Mouse (Mus musculus): ENCODE measurements around the gene Capn5. TPM values are rescaled to one million over a fixed set of nuclear protein-coding genes. Genes with fewer than 3 reads are reported as not detected.

Capn5 gene
- polyA plus RNA-seq, 1 experiment from 2014 or later: 13.0 TPM

GRCm38 (mm10) chr7:98146447-98146845 is 31.6 kb downstream of the Capn5 start:
- Histone ChIP-seq H3K9me3 (replicated peaks; ENCODE audit: low read length) (no peaks in the 10 kb centered on the region), H3K27me3 (ENCODE audit: insufficient read depth, low read length) (no peaks in the 10 kb centered on the region), H3K4me2 (ENCODE audit: low read length) (no peak overlapping the region), H3K4me3 (replicated peaks; ENCODE audit: low read depth, low read length) (no peak overlapping the region), H3K27ac (no peak overlapping the region), H3K36me3 (ENCODE audit: insufficient read depth, low read length) (no peaks in the 10 kb centered on the region), H3K9ac (ENCODE audit: low read depth, low read length) (no peak overlapping the region), H3K4me1 (replicated peaks; ENCODE audit: insufficient read depth, low read length) (peaks cover 8% of the 10 kb centered on the region; the same call in 1 of the 2 replicates)
- WGBS: 55% methylated on average over 8 of the region's 8 CpGs
- ATAC-seq (replicated peaks; ENCODE audit: low FRiP score, low read depth) (no peak), DNase-seq (ENCODE audit: low spot score) (no peak)
- no peak for TF ChIP-seq CTCF (IDR thresholded peaks at IDR 0.05; ENCODE audit: low read depth)

DNA sequence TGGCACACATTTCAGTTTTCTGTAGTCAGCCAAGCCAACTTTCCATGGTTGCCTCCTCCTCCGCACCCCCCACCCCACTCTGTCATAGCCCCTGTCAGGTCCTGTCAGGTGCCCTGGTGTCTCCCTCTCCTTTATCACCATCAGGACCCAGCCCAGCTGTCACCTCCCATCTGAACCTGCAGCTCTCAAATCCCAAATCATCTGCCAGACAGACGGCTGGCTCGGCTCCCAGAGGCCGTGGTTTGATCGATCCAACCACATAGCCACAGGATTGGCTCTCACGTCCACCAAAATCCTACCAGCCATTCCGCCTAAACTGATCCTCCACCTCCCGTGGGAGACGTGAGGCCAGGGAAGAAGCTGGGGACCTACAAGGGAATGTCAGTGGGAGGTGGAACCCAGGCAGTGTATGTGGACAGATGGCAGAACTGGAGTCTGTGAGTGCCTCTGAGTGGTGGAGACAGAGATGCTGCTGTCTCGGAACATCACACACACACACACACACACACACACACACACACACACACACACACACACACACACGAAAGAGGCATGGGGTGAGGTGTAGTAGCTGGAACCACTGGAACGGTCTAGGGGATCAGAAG is 32.1 kb downstream of the Capn5 start:
- 78% methylated on average over 12 of the region's 12 CpGs for WGBS
- peaks cover 8% of the 10 kb centered on the region; the same call in 1 of the 2 replicates for H3K4me1 ChIP-seq (replicated peaks; ENCODE audit: insufficient read depth, low read length)
- H3K9ac ChIP-seq (ENCODE audit: low read depth, low read length): no peak overlapping the region
- H3K4me3 ChIP-seq (replicated peaks; ENCODE audit: low read depth, low read length): no peak overlapping the region
- no peaks in the 10 kb centered on the region for H3K9me3 ChIP-seq (replicated peaks; ENCODE audit: low read length)
- no peaks in the 10 kb centered on the region for H3K27me3 ChIP-seq (ENCODE audit: insufficient read depth, low read length)
- H3K27ac ChIP-seq: no peak overlapping the region
- no peak for ATAC-seq (replicated peaks; ENCODE audit: low FRiP score, low read depth)
- no peak for TF ChIP-seq CTCF (IDR thresholded peaks at IDR 0.05; ENCODE audit: low read depth)
- H3K36me3 ChIP-seq (ENCODE audit: insufficient read depth, low read length): no peaks in the 10 kb centered on the region
- no peak overlapping the region for H3K4me2 ChIP-seq (ENCODE audit: low read length)
- no peak for DNase-seq (ENCODE audit: low spot score)

- no peak for ATAC-seq (replicated peaks; ENCODE audit: low FRiP score, low read depth)
- H3K9ac ChIP-seq (ENCODE audit: low read depth, low read length): no peak within 1 kb of the TSS
- DNase-seq (ENCODE audit: low spot score): no peak
- no peak within 1 kb of the TSS for H3K4me2 ChIP-seq (ENCODE audit: low read length)
- H3K4me3 ChIP-seq (replicated peaks; ENCODE audit: low read depth, low read length): no peak within 1 kb of the TSS
- no peaks in the 10 kb centered on the region for H3K27me3 ChIP-seq (ENCODE audit: insufficient read depth, low read length)
- WGBS: 91% methylated on average over 5 of the region's 5 CpGs
- H3K27ac ChIP-seq: no peak within 1 kb of the TSS
- H3K9me3 ChIP-seq (replicated peaks; ENCODE audit: low read length): no peaks in the 10 kb centered on the region
- no peak for TF ChIP-seq CTCF (IDR thresholded peaks at IDR 0.05; ENCODE audit: low read depth)
- peaks cover 8% of the 10 kb centered on the region; the same call in 1 of the 2 replicates for H3K4me1 ChIP-seq (replicated peaks; ENCODE audit: insufficient read depth, low read length)
- no peaks in the 10 kb centered on the region for H3K36me3 ChIP-seq (ENCODE audit: insufficient read depth, low read length)
These were observed 32.7 kb downstream of the Capn5 start, which contains the start of gene Omp for GRCm38 (mm10) chr7:98145402-98145801. TSS of gene Omp (minus strand) at chr7:98145502.

GRCm38 (mm10) chr7:98142648-98143047 is 35.4 kb downstream of the Capn5 start:
- no peaks in the 10 kb centered on the region for H3K4me1 ChIP-seq (replicated peaks; ENCODE audit: insufficient read depth, low read length)
- ATAC-seq (replicated peaks; ENCODE audit: low FRiP score, low read depth) (0 out of 2 replicates have a peak, but pooled peaks have one; percentile 31), DNase-seq (ENCODE audit: low spot score) (no peak)
- 54% methylated on average over 3 of the region's 3 CpGs for WGBS
- TF ChIP-seq CTCF (IDR thresholded peaks at IDR 0.05; ENCODE audit: low read depth): no peak
- no peaks in the 10 kb centered on the region for H3K36me3 ChIP-seq (ENCODE audit: insufficient read depth, low read length)
- H3K9ac ChIP-seq (ENCODE audit: low read depth, low read length): no peak overlapping the region
- H3K27ac ChIP-seq: 0 out of 2 replicates have a peak overlapping the region, but pooled peaks have one; percentile 25
- no peaks in the 10 kb centered on the region for H3K9me3 ChIP-seq (replicated peaks; ENCODE audit: low read length)
- no peak overlapping the region for H3K4me3 ChIP-seq (replicated peaks; ENCODE audit: low read depth, low read length)
- H3K4me2 ChIP-seq (ENCODE audit: low read length): no peak overlapping the region
- H3K27me3 ChIP-seq (ENCODE audit: insufficient read depth, low read length): no peaks in the 10 kb centered on the region

GRCm38 (mm10) chr7:98142247-98142646 is 35.8 kb downstream of the Capn5 start:
- Histone ChIP-seq H3K4me2 (ENCODE audit: low read length) (no peak overlapping the region), H3K27ac (peak overlapping the region; percentile 64; the same call in 1 of the 2 replicates), H3K27me3 (ENCODE audit: insufficient read depth, low read length) (no peaks in the 10 kb centered on the region), H3K36me3 (ENCODE audit: insufficient read depth, low read length) (no peaks in the 10 kb centered on the region), H3K9ac (ENCODE audit: low read depth, low read length) (no peak overlapping the region), H3K4me1 (replicated peaks; ENCODE audit: insufficient read depth, low read length) (no peaks in the 10 kb centered on the region), H3K9me3 (replicated peaks; ENCODE audit: low read length) (no peaks in the 10 kb centered on the region), H3K4me3 (replicated peaks; ENCODE audit: low read depth, low read length) (no peak overlapping the region)
- 26% methylated on average over 8 of the region's 8 CpGs for WGBS
- DNase-seq (ENCODE audit: low spot score) (peak; percentile 65), ATAC-seq (replicated peaks; ENCODE audit: low FRiP score, low read depth) (no peak; the same call in 1 of the 2 replicates)
- no peak for TF ChIP-seq CTCF (IDR thresholded peaks at IDR 0.05; ENCODE audit: low read depth)

GRCm38 (mm10) chr7:98141206-98141605 is 36.9 kb downstream of the Capn5 start:
- no peaks in the 10 kb centered on the region for H3K4me1 ChIP-seq (replicated peaks; ENCODE audit: insufficient read depth, low read length)
- H3K27ac ChIP-seq: peak overlapping the region; percentile 64; the same call in 1 of the 2 replicates
- no peaks in the 10 kb centered on the region for H3K9me3 ChIP-seq (replicated peaks; ENCODE audit: low read length)
- TF ChIP-seq CTCF (IDR thresholded peaks at IDR 0.05; ENCODE audit: low read depth): peak; percentile 64
- H3K27me3 ChIP-seq (ENCODE audit: insufficient read depth, low read length): no peaks in the 10 kb centered on the region
- peak; percentile 60 for ATAC-seq (replicated peaks; ENCODE audit: low FRiP score, low read depth)
- H3K4me3 ChIP-seq (replicated peaks; ENCODE audit: low read depth, low read length): no peak overlapping the region
- H3K9ac ChIP-seq (ENCODE audit: low read depth, low read length): no peak overlapping the region
- H3K4me2 ChIP-seq (ENCODE audit: low read length): no peak overlapping the region
- 59% methylated on average over 3 of the region's 3 CpGs for WGBS
- H3K36me3 ChIP-seq (ENCODE audit: insufficient read depth, low read length): no peaks in the 10 kb centered on the region
- DNase-seq (ENCODE audit: low spot score): peak; percentile 63

Data from kidney, postnatal 0 days (tissue).